Mouse (Mus musculus) limb, embryonic 11.5 days (tissue): ENCODE data around the gene Trim45. TPM values are rescaled to one million over a fixed set of nuclear protein-coding genes. Genes with fewer than 3 reads are reported as not detected.
A peak's percentile ranks its signal among the peaks of the same experiment; 100 is the strongest.

Experiments used
- ATAC-seq: fragments of 200-750 bp; cut with Nextera tagmentation; 2 replicates; pipeline ENCODE4 v1.8.0; 2017; ENCODE audit warnings: low read depth; ENCODE audit not compliant: insufficient number of reproducible peaks, low FRiP score, low TSS enrichment
- DNase-seq: peaks from one replicate; pipeline ENCODE4 v3.0.0-alpha.2; 2015; ENCODE audit warnings: low spot score
- H3K27ac ChIP-seq: fragments of 300-500 bp; sonication (generic); replicated peaks from 2 replicates; pipeline ENCODE4 v1.5.1; 2014; ENCODE audit warnings: low read depth, mild to moderate bottlenecking, low read length
- H3K27me3 ChIP-seq: fragments of 300-500 bp; sonication (generic); 2 replicates; pipeline ENCODE4 v1.6.1; 2014; ENCODE audit warnings: mild to moderate bottlenecking, low read length, mixed read lengths; ENCODE audit not compliant: control insufficient read depth, insufficient read depth
- H3K36me3 ChIP-seq: fragments of 300-500 bp; sonication (generic); 2 replicates; pipeline ENCODE4 v1.6.1; 2014; ENCODE audit warnings: mild to moderate bottlenecking, low read length, moderate library complexity, mixed read lengths; ENCODE audit not compliant: control insufficient read depth, insufficient read depth
- H3K4me1 ChIP-seq: fragments of 300-500 bp; sonication (generic); 2 replicates; pipeline ENCODE4 v1.6.1; 2014; ENCODE audit warnings: low read length, mixed read lengths; ENCODE audit not compliant: control insufficient read depth, insufficient read depth
- H3K4me2 ChIP-seq: fragments of 300-500 bp; sonication (generic); 2 replicates; pipeline ENCODE4 v1.6.1; 2014; ENCODE audit warnings: low read depth, mild to moderate bottlenecking, moderate library complexity; ENCODE audit not compliant: severe bottlenecking
- H3K4me3 ChIP-seq: fragments of 300-500 bp; sonication (generic); 2 replicates; pipeline ENCODE4 v1.5.1; 2014; ENCODE audit warnings: low read depth, low read length
- H3K9ac ChIP-seq: fragments of 300-500 bp; sonication (generic); 2 replicates; pipeline ENCODE4 v1.6.1; 2014; ENCODE audit warnings: mild to moderate bottlenecking, low read length
- H3K9me3 ChIP-seq: fragments of 300-500 bp; sonication (generic); 2 replicates; pipeline ENCODE4 v1.6.1; 2016; ENCODE audit warnings: low read length; ENCODE audit not compliant: control insufficient read depth
- WGBS: fragments of 180-500 bp; shearing (Covaris S2); extraction: QIAGEN DNeasy Blood & Tissue Kit; methylation state at CpG from one replicate; pipeline ENCODE4 v1.1.7; 2014; 5-methylcytosine and 5-hydroxymethylcytosine counted together
- polyA plus RNA-seq: library from polyadenylated mRNA; unstranded; fragments of >200 nt; fragmentation: Nextera tagmentation; extraction: Ambion mirVana; gene quantifications from 2 replicates; pipeline ENCODE4 v1.2.1, GENCODE M21; 2014

Trim45 gene
- polyA plus RNA-seq, 1 experiment from 2014 or later, result 7.6 TPM

GRCm38 (mm10) chr3:100938211-100938610 is 16.2 kb downstream of the Trim45 start:
- H3K27ac ChIP-seq, result no peak overlapping the region
- DNase-seq (no peak), ATAC-seq (no peak)
- H3K36me3 ChIP-seq, result peaks cover 20% of the 10 kb centered on the region; the same call in 1 of the 2 replicates
- H3K4me3 ChIP-seq, result no peak overlapping the region
- no peaks in the 10 kb centered on the region for H3K4me1 ChIP-seq
- WGBS, result 93% methylated on average over 4 of the region's 4 CpGs
- no peak overlapping the region for H3K9ac ChIP-seq
- no peak overlapping the region for H3K4me2 ChIP-seq
- H3K27me3 ChIP-seq, result no peaks in the 10 kb centered on the region
- no peaks in the 10 kb centered on the region for H3K9me3 ChIP-seq

GRCm38 (mm10) chr3:100940496-100941037 is 18.6 kb downstream of the Trim45 start:
- DNase-seq, result no peak
- H3K9me3 ChIP-seq, result no peaks in the 10 kb centered on the region
- H3K27me3 ChIP-seq, result no peaks in the 10 kb centered on the region
- 88% methylated on average over 4 of the region's 4 CpGs for WGBS
- no peak overlapping the region for H3K9ac ChIP-seq
- H3K27ac ChIP-seq, result no peak overlapping the region
- ATAC-seq, result no peak
- no peak overlapping the region for H3K4me2 ChIP-seq
- H3K36me3 ChIP-seq, result peaks cover 24% of the 10 kb centered on the region; the same call in 1 of the 2 replicates
- H3K4me3 ChIP-seq, result no peak overlapping the region
- no peaks in the 10 kb centered on the region for H3K4me1 ChIP-seq

GRCm38 (mm10) chr3:100947286-100947685 is 25.3 kb downstream of the Trim45 start:
- H3K27ac ChIP-seq, result no peak overlapping the region
- H3K9me3 ChIP-seq, result no peaks in the 10 kb centered on the region
- H3K9ac ChIP-seq, result no peak overlapping the region
- no peak overlapping the region for H3K4me3 ChIP-seq
- ATAC-seq, result no peak
- no peak for DNase-seq
- 94% methylated on average over 8 of the region's 8 CpGs for WGBS
- peaks cover 22% of the 10 kb centered on the region for H3K36me3 ChIP-seq
- H3K27me3 ChIP-seq, result no peaks in the 10 kb centered on the region
- no peak overlapping the region for H3K4me2 ChIP-seq
- no peaks in the 10 kb centered on the region for H3K4me1 ChIP-seq

- ATAC-seq (no peak), DNase-seq (no peak)
- H3K4me3 ChIP-seq, result no peak overlapping the region
- H3K36me3 ChIP-seq, result peaks cover 24% of the 10 kb centered on the region
- no peak overlapping the region for H3K27ac ChIP-seq
- H3K4me1 ChIP-seq, result no peaks in the 10 kb centered on the region
- no peak overlapping the region for H3K9ac ChIP-seq
- WGBS, result 87% methylated on average over 4 of the region's 4 CpGs
- H3K9me3 ChIP-seq, result no peaks in the 10 kb centered on the region
- H3K27me3 ChIP-seq, result no peaks in the 10 kb centered on the region
- H3K4me2 ChIP-seq, result no peak overlapping the region
Measured at GRCm38 (mm10) chr3:100951531-100951930, 29.5 kb downstream of the Trim45 start.

GRCm38 (mm10) chr3:100954616-100955015 is 32.6 kb downstream of the Trim45 start:
- no peaks in the 10 kb centered on the region for H3K9me3 ChIP-seq
- no peaks in the 10 kb centered on the region for H3K4me1 ChIP-seq
- H3K4me2 ChIP-seq, result no peak overlapping the region
- H3K4me3 ChIP-seq, result no peak overlapping the region
- no peak for ATAC-seq
- peaks cover 16% of the 10 kb centered on the region for H3K36me3 ChIP-seq
- no peak for DNase-seq
- H3K27me3 ChIP-seq, result no peaks in the 10 kb centered on the region
- H3K9ac ChIP-seq, result no peak overlapping the region
- H3K27ac ChIP-seq, result no peak overlapping the region

GRCm38 (mm10) chr3:100961007-100961406 is 39.0 kb downstream of the Trim45 start:
- DNase-seq (no peak), ATAC-seq (no peak)
- Histone ChIP-seq H3K9me3 (no peaks in the 10 kb centered on the region), H3K9ac (no peak overlapping the region), H3K27me3 (no peaks in the 10 kb centered on the region), H3K4me2 (no peak overlapping the region), H3K27ac (no peak overlapping the region), H3K36me3 (peaks cover 4% of the 10 kb centered on the region; the same call in 1 of the 2 replicates), H3K4me3 (no peak overlapping the region), H3K4me1 (no peaks in the 10 kb centered on the region)
- 90% methylated on average over 5 of the region's 5 CpGs for WGBS

GRCm38 (mm10) chr3:100961501-100961900 is 39.5 kb downstream of the Trim45 start:
- WGBS, result 96% methylated on average over 7 of the region's 7 CpGs
- Histone ChIP-seq H3K9me3 (no peaks in the 10 kb centered on the region), H3K27me3 (no peaks in the 10 kb centered on the region), H3K4me1 (no peaks in the 10 kb centered on the region), H3K36me3 (peaks cover 4% of the 10 kb centered on the region; the same call in 1 of the 2 replicates), H3K4me3 (no peak overlapping the region), H3K27ac (no peak overlapping the region), H3K9ac (no peak overlapping the region), H3K4me2 (no peak overlapping the region)
- ATAC-seq (no peak), DNase-seq (no peak)

GRCm38 (mm10) chr3:100963849-100964542 is 42.0 kb downstream of the Trim45 start:
- DNase-seq (peak; percentile 69), ATAC-seq (no peak)
- no peak overlapping the region for H3K9ac ChIP-seq
- no peak overlapping the region for H3K27ac ChIP-seq
- no peaks in the 10 kb centered on the region for H3K27me3 ChIP-seq
- no peaks in the 10 kb centered on the region for H3K9me3 ChIP-seq
- no peak overlapping the region for H3K4me2 ChIP-seq
- WGBS, result 84% methylated on average over 14 of the region's 14 CpGs
- no peak overlapping the region for H3K4me3 ChIP-seq
- H3K4me1 ChIP-seq, result peaks cover 3% of the 10 kb centered on the region; the same call in 1 of the 2 replicates
- peaks cover 4% of the 10 kb centered on the region; the same call in 1 of the 2 replicates for H3K36me3 ChIP-seq
